In genomic region chr4:141069731-141070130, GRCm38 (mm10) we compare ENCODE assay signal across 8 mouse cellular contexts. TPM values are rescaled to one million over a fixed set of nuclear protein-coding genes. Genes with fewer than 3 reads are reported as not detected.
A peak's percentile ranks its signal among the peaks of the same experiment; 100 is the strongest.
DNase-seq lines count a peak whose midpoint lies in the region; ATAC-seq and TF ChIP-seq lines count a peak whose summit lies in the region.

No protein-coding gene starts in this region.

- TF ChIP-seq RAD21 in MEL (IDR thresholded peaks at IDR 0.05; ENCODE audit: low read depth, low read length) = no peak

- H3K4me2 ChIP-seq in hindbrain, embryonic 13.5 days = no peak overlapping the region

- H3K4me3 ChIP-seq in MEL (ENCODE audit: control insufficient read depth in 1 of 2, insufficient read depth in 1 of 2, low read depth in 2 of 2, low read length in 2 of 2) = no peak overlapping the region
- H3K4me3 ChIP-seq in hindbrain, embryonic 13.5 days = no peak overlapping the region

- H3K9me3 ChIP-seq in MEL (replicated peaks; ENCODE audit: insufficient read depth, low read length) = no peaks in the 10 kb centered on the region
- no peaks in the 10 kb centered on the region for H3K9me3 ChIP-seq in hindbrain, embryonic 13.5 days

- no peak overlapping the region for H3K27ac ChIP-seq in MEL (ENCODE audit: control insufficient read depth, low read depth, low read length)
- H3K27ac ChIP-seq in hindbrain, embryonic 13.5 days = 0 out of 2 replicates have a peak overlapping the region, but pooled peaks have one; percentile 35

- no peak overlapping the region for H3K9ac ChIP-seq in MEL (ENCODE audit: control insufficient read depth, low read depth, low read length, poor library complexity, severe bottlenecking)
- H3K9ac ChIP-seq in hindbrain, embryonic 13.5 days = no peak overlapping the region; the same call in 1 of the 2 replicates

- no peak for TF ChIP-seq EP300 in MEL (IDR thresholded peaks at IDR 0.05; ENCODE audit: low read depth in 1 of 2, low read length in 2 of 2)

- 62% methylated on average over 4 of the region's 4 CpGs for WGBS in hindbrain, embryonic 13.5 days

- TF ChIP-seq CTCF in MEL (IDR thresholded peaks at IDR 0.05 in 2 of 3, conservative IDR thresholded peaks at IDR 0.05 in 1 of 3; ENCODE audit: control insufficient read depth in 1 of 3, insufficient read depth in 1 of 3, low read depth in 2 of 3, low read length in 3 of 3, poor library complexity in 1 of 3, severe bottlenecking in 1 of 3) = peak in 2 of 3 experiments; percentile 54 to 86; a peak in 5 of 6 replicates

- intact Hi-C loops in left cerebral cortex, postnatal 14 days (cut with DNase I) = no loop called here

- no peaks in the 10 kb centered on the region for H3K27me3 ChIP-seq in MEL (ENCODE audit: control insufficient read depth in 1 of 2, insufficient read depth in 2 of 2, low read length in 2 of 2)
- no peaks in the 10 kb centered on the region for H3K27me3 ChIP-seq in hindbrain, embryonic 13.5 days

- TF ChIP-seq POLR2A in MEL (IDR thresholded peaks at IDR 0.05; ENCODE audit: control insufficient read depth in 1 of 2, insufficient read depth in 1 of 2, low read depth in 1 of 2, low read length in 2 of 2, poor library complexity in 1 of 2) = no peak

- peaks cover 4% of the 10 kb centered on the region; the same call in 1 of the 2 replicates for H3K79me2 ChIP-seq in MEL (ENCODE audit: control insufficient read depth, insufficient read depth, low read length, poor library complexity)

- peak; percentile 66 to 68 for DNase-seq in left cerebral cortex, postnatal 14 days (ENCODE audit: low spot score in 2 of 2)
- DNase-seq in left cerebral cortex, adult 8-10 months (ENCODE audit: low spot score in 2 of 2) = no peak
- DNase-seq in MEL (ENCODE audit: low read depth, low spot score) = peak; percentile 42
- DNase-seq in cerebellum, postnatal 36 days = peak; percentile 64 to 72
- peak; percentile 63 to 73 for DNase-seq in lung, adult 18-20 months
- peak; percentile 62 for DNase-seq in skeletal muscle tissue, adult 2 months (ENCODE audit: low read depth, low spot score)
- no peak for DNase-seq in urinary bladder, adult 18-20 months (ENCODE audit: low spot score in 2 of 2)

- ATAC-seq in hindbrain, embryonic 13.5 days (ENCODE audit: low FRiP score) = no peak

- H3K36me3 ChIP-seq in MEL (ENCODE audit: control insufficient read depth in 1 of 2, insufficient read depth in 2 of 2, low read length in 2 of 2) = peaks cover 2 to 22% of the 10 kb centered on the region in 2 experiments; a peak in 3 of 4 replicates
- H3K36me3 ChIP-seq in hindbrain, embryonic 13.5 days = peaks cover 90% of the 10 kb centered on the region

- peaks cover 3 to 29% of the 10 kb centered on the region in 2 experiments for H3K4me1 ChIP-seq in MEL (ENCODE audit: control insufficient read depth in 1 of 2, insufficient read depth in 2 of 2, low read length in 2 of 2)
- H3K4me1 ChIP-seq in hindbrain, embryonic 13.5 days (replicated peaks) = peaks cover 21% of the 10 kb centered on the region

TF ChIP-seq in MEL, 35 proteins besides CTCF, POLR2A, EP300 and RAD21:
- TF ChIP-seq NRF1 (IDR thresholded peaks at IDR 0.05; ENCODE audit: insufficient read depth, low read depth, low read length, poor library complexity, severe bottlenecking) = no peak
- TF ChIP-seq KAT2A (conservative IDR thresholded peaks at IDR 0.05; ENCODE audit: low read depth, low read length) = no peak
- TF ChIP-seq ZMIZ1 (IDR thresholded peaks at IDR 0.05; ENCODE audit: low read depth, low read length) = no peak
- no peak for TF ChIP-seq SIN3A (IDR thresholded peaks at IDR 0.05; ENCODE audit: low read length)
- no peak for TF ChIP-seq MXI1 (IDR thresholded peaks at IDR 0.05; ENCODE audit: low read depth, low read length)
- TF ChIP-seq POLR2AphosphoS2 (IDR thresholded peaks at IDR 0.05; ENCODE audit: low read length) = no peak
- TF ChIP-seq ELF1 (IDR thresholded peaks at IDR 0.05; ENCODE audit: low read depth, low read length) = no peak
- TF ChIP-seq MAFK (IDR thresholded peaks at IDR 0.05; ENCODE audit: borderline replicate concordance, low read depth, low read length) = no peak

RNA-seq across cellular contexts. Expression of gene Necap2, which starts 8.4 kb away (rescaled TPM):
- total RNA-seq in left cerebral cortex, postnatal 14 days (2021) = 10 to 100 TPM; 45.4 to 50.2 TPM
- total RNA-seq in left cerebral cortex, adult 8-10 months (2022) = 10 to 100 TPM; 37.3 to 59.5 (median 44.3) TPM
- 45.1 and 57.4 TPM in 2 replicates for total RNA-seq in MEL (2012; rRNA removed)
- polyA plus RNA-seq in MEL (2012; ENCODE audit: insufficient read depth in 1 of 2, insufficient read length in 2 of 2, low read depth in 1 of 2, low replicate concordance in 2 of 2, missing spikeins in 1 of 2) = 10 to 100 TPM in 1 of 2 experiments, not detected in 1; 75.6 TPM
- 52.6 and 57.3 TPM in 2 replicates for polyA plus RNA-seq in hindbrain, embryonic 13.5 days (2015; fragmentation: Nextera tagmentation; extraction: Ambion mirVana)

RNA-seq across cellular contexts. Expression of gene Crocc, which starts 9.4 kb away (rescaled TPM):
- 10 to 100 TPM; 51.0 to 52.7 TPM for total RNA-seq in left cerebral cortex, postnatal 14 days (2021)
- total RNA-seq in left cerebral cortex, adult 8-10 months (2022) = 10 to 100 TPM; 44.2 to 69.2 (median 54.3) TPM
- total RNA-seq in MEL (2012; rRNA removed) = 0.77 and 0.92 TPM in 2 replicates
- 1 to 10 TPM in 1 of 2 experiments, not detected in 1; 3.6 TPM for polyA plus RNA-seq in MEL (2012; ENCODE audit: insufficient read depth in 1 of 2, insufficient read length in 2 of 2, low read depth in 1 of 2, low replicate concordance in 2 of 2, missing spikeins in 1 of 2)
- 6.0 and 6.2 TPM in 2 replicates for polyA plus RNA-seq in hindbrain, embryonic 13.5 days (2015; fragmentation: Nextera tagmentation; extraction: Ambion mirVana)

RNA-seq across cellular contexts. Expression of gene Spata21, which starts 18.4 kb away (rescaled TPM):
- total RNA-seq in left cerebral cortex, postnatal 14 days (2021) = under 1 TPM; 0.20 to 0.38 TPM
- under 1 TPM; 0.24 to 0.30 (median 0.29) TPM for total RNA-seq in left cerebral cortex, adult 8-10 months (2022)
- total RNA-seq in MEL (2012; rRNA removed) = not detected in 2 replicates
- polyA plus RNA-seq in MEL (2012; ENCODE audit: insufficient read depth in 1 of 2, insufficient read length in 2 of 2, low read depth in 1 of 2, low replicate concordance in 2 of 2, missing spikeins in 1 of 2) = not detected
- polyA plus RNA-seq in hindbrain, embryonic 13.5 days (2015; fragmentation: Nextera tagmentation; extraction: Ambion mirVana) = 0.17 and 0.40 TPM in 2 replicates

RNA-seq across cellular contexts. Expression of gene Mfap2, which starts 59.5 kb away (rescaled TPM):
- 10 to 100 TPM in 1 of 2 experiments, 1 to 10 TPM in 1; 9.5 to 10.5 TPM for total RNA-seq in left cerebral cortex, postnatal 14 days (2021)
- 1 to 10 TPM; 1.8 to 5.2 (median 3.3) TPM for total RNA-seq in left cerebral cortex, adult 8-10 months (2022)
- not detected in 2 replicates for total RNA-seq in MEL (2012; rRNA removed)
- polyA plus RNA-seq in MEL (2012; ENCODE audit: insufficient read depth in 1 of 2, insufficient read length in 2 of 2, low read depth in 1 of 2, low replicate concordance in 2 of 2, missing spikeins in 1 of 2) = not detected
- polyA plus RNA-seq in hindbrain, embryonic 13.5 days (2015; fragmentation: Nextera tagmentation; extraction: Ambion mirVana) = 198 and 227 TPM in 2 replicates

Comparison
In these comparisons a context has a peak if more than half of its experiments do, and no peak if none do; other contexts are left out.
1. DNase-seq: peak in left cerebral cortex, postnatal 14 days (2 of 2), MEL (single experiment), cerebellum, postnatal 36 days (2 of 2), lung, adult 18-20 months (2 of 2) and skeletal muscle tissue, adult 2 months (single experiment); none in left cerebral cortex, adult 8-10 months (0 of 2) and urinary bladder, adult 18-20 months (0 of 2).
2. RNA of gene Crocc, which starts 9.4 kb away (total RNA-seq): 44.2 to 69.2 TPM in left cerebral cortex, adult 8-10 months and 51.0 to 52.7 TPM in left cerebral cortex, postnatal 14 days; 0.77 to 0.92 TPM in MEL; every median in the first group is over 10 times any median in the second.